Mouse (Mus musculus) megakaryocyte-erythroid progenitor cell, adult 5 weeks (primary cell): ENCODE measurements around the gene Tbxa2r. TPM values are rescaled to one million over a fixed set of nuclear protein-coding genes. Genes with fewer than 3 reads are reported as not detected.

Source experiments
- polyA plus RNA-seq: library from polyadenylated mRNA; stranded (reverse); fragments of >175 nt; gene quantifications from 2 replicates; pipeline ENCODE4 v1.2.3, GENCODE M21; 2012

The Tbxa2r gene
- 3.6 and 5.2 TPM in 2 replicates for polyA plus RNA-seq

GRCm38 (mm10) chr10:81328386-81328785 is at the start of gene Tbxa2r:
Gene Tbxa2r, plus strand, starts transcription at chr10:81328731.

GRCm38 (mm10) chr10:81291511-81292104 is 36.9 kb upstream of the Tbxa2r start, which contains the start of gene Tjp3:
Gene Tjp3, minus strand, starts transcription at chr10:81291581.

GRCm38 (mm10) chr10:81292554-81293333 is 35.8 kb upstream of the Tbxa2r start, which contains the start of gene Pip5k1c:
Gene Pip5k1c, plus strand, starts transcription at chr10:81292963.

GRCm38 (mm10) chr10:81320550-81321347 is 7.8 kb upstream of the Tbxa2r start, which contains the start of gene Cactin:
Gene Cactin, plus strand, starts transcription at chr10:81321103.

GRCm38 (mm10) chr10:81342686-81343505 is 14.4 kb downstream of the Tbxa2r start, which contains the start of gene Gipc3:
Gene Gipc3, minus strand, starts transcription at chr10:81343266.

GRCm38 (mm10) chr10:81350351-81351063 is 22.0 kb downstream of the Tbxa2r start, which contains the start of gene Hmg20b:
Gene Hmg20b, minus strand, starts transcription at chr10:81350480.

GRCm38 (mm10) chr10:81356991-81357844 is 28.7 kb downstream of the Tbxa2r start, which contains the start of gene Mfsd12:
Gene Mfsd12, plus strand, starts transcription at chr10:81357491.

GRCm38 (mm10) chr10:81365672-81366476 is 37.3 kb downstream of the Tbxa2r start, which contains the start of gene 4930404N11Rik:
Gene 4930404N11Rik, minus strand, starts transcription at chr10:81365816.

GRCm38 (mm10) chr10:81377793-81378552 is 49.4 kb downstream of the Tbxa2r start, which contains the start of gene Fzr1:
Gene Fzr1, minus strand, starts transcription at chr10:81378516.

GRCm38 (mm10) chr10:81383802-81384604 is 55.5 kb downstream of the Tbxa2r start, which contains the start of the genes Dohh and Gm48551:
Gene Dohh, plus strand, starts transcription at chr10:81384428.
Gene Gm48551, plus strand, starts transcription at chr10:81384466.

Other genes starting within 250 kb of the Tbxa2r start
- 0.54 and 0.71 TPM in 2 replicates for gene Creb3l3, start 229.9 kb upstream of the Tbxa2r start, polyA plus RNA-seq
- 414 and 429 TPM in 2 replicates for gene Map2k2, start 222.8 kb upstream of the Tbxa2r start, polyA plus RNA-seq
- 140 and 145 TPM in 2 replicates for gene Zbtb7a, start 193.5 kb upstream of the Tbxa2r start, polyA plus RNA-seq
- 42.4 and 50.2 TPM in 2 replicates for gene Pias4, start 160.8 kb upstream of the Tbxa2r start, polyA plus RNA-seq
- 2,457 and 2,760 TPM in 2 replicates for gene Eef2, start 152.1 kb upstream of the Tbxa2r start, polyA plus RNA-seq
- gene Dapk3, start 145.7 kb upstream of the Tbxa2r start, polyA plus RNA-seq, result 87.1 and 87.3 TPM in 2 replicates
- gene 4930442H23Rik, start 144.9 kb upstream of the Tbxa2r start, polyA plus RNA-seq, result not detected in 2 replicates
- not detected in 2 replicates for gene Nmrk2, start 126.7 kb upstream of the Tbxa2r start, polyA plus RNA-seq
- gene Atcay, start 97.9 kb upstream of the Tbxa2r start, polyA plus RNA-seq, result 0.06 TPM in 1 of 2 replicates, not detected in the other
- gene Zfr2, start 95.6 kb upstream of the Tbxa2r start, polyA plus RNA-seq, result 0.35 and 0.63 TPM in 2 replicates
- gene Matk, start 75.8 kb upstream of the Tbxa2r start, polyA plus RNA-seq, result 66.6 and 73.6 TPM in 2 replicates
- gene Mrpl54, start 61.8 kb upstream of the Tbxa2r start, polyA plus RNA-seq, result 478 and 479 TPM in 2 replicates
- 99.2 and 99.9 TPM in 2 replicates for gene Apba3, start 61.8 kb upstream of the Tbxa2r start, polyA plus RNA-seq
- gene Tjp3, start 37.1 kb upstream of the Tbxa2r start, polyA plus RNA-seq, result 15.6 and 16.5 TPM in 2 replicates
- 317 and 331 TPM in 2 replicates for gene Pip5k1c, start 35.8 kb upstream of the Tbxa2r start, polyA plus RNA-seq
- gene Cactin, start 7.6 kb upstream of the Tbxa2r start, polyA plus RNA-seq, result 96.8 and 123 TPM in 2 replicates
- 0.32 and 0.93 TPM in 2 replicates for gene Gipc3, start 14.5 kb downstream of the Tbxa2r start, polyA plus RNA-seq
- gene Hmg20b, start 21.7 kb downstream of the Tbxa2r start, polyA plus RNA-seq, result 274 and 308 TPM in 2 replicates
- gene Mfsd12, start 28.8 kb downstream of the Tbxa2r start, polyA plus RNA-seq, result 60.6 and 65.0 TPM in 2 replicates
- gene 4930404N11Rik, start 37.1 kb downstream of the Tbxa2r start, polyA plus RNA-seq, result 2.8 and 5.0 TPM in 2 replicates
- 55.8 and 61.0 TPM in 2 replicates for gene Fzr1, start 49.8 kb downstream of the Tbxa2r start, polyA plus RNA-seq
- gene Dohh, start 55.7 kb downstream of the Tbxa2r start, polyA plus RNA-seq, result 169 and 171 TPM in 2 replicates
- gene Gm48551, start 55.7 kb downstream of the Tbxa2r start, polyA plus RNA-seq, result 0.64 and 1.3 TPM in 2 replicates
- gene Gm48552, start 60.3 kb downstream of the Tbxa2r start, polyA plus RNA-seq, result 6.5 and 12.0 TPM in 2 replicates
- 9.7 and 10.1 TPM in 2 replicates for gene Smim24, start 64.3 kb downstream of the Tbxa2r start, polyA plus RNA-seq
- 223 and 238 TPM in 2 replicates for gene Nfic, start 126.9 kb downstream of the Tbxa2r start, polyA plus RNA-seq
- 0.11 and 0.35 TPM in 2 replicates for gene Celf5, start 154.0 kb downstream of the Tbxa2r start, polyA plus RNA-seq
- gene Ncln, start 167.7 kb downstream of the Tbxa2r start, polyA plus RNA-seq, result 293 and 377 TPM in 2 replicates
- 29.4 and 31.3 TPM in 2 replicates for gene S1pr4, start 171.4 kb downstream of the Tbxa2r start, polyA plus RNA-seq
- 62.5 and 63.6 TPM in 2 replicates for gene Gna15, start 195.5 kb downstream of the Tbxa2r start, polyA plus RNA-seq
- gene Gna11, start 216.5 kb downstream of the Tbxa2r start, polyA plus RNA-seq, result 12.9 and 13.1 TPM in 2 replicates
- gene Aes, start 230.8 kb downstream of the Tbxa2r start, polyA plus RNA-seq, result 1,582 and 1,630 TPM in 2 replicates
- 19.6 and 35.0 TPM in 2 replicates for gene Tle2, start 245.8 kb downstream of the Tbxa2r start, polyA plus RNA-seq